Mouse (Mus musculus) cerebellum, postnatal 10 days (tissue): ENCODE data around the gene Pde4a.
"Not testable (repeated sequence)": the region's sequence is repeated elsewhere in the genome, so short reads cannot be mapped to it uniquely, and the experiment has no call there.

Source experiments
- DNase-seq, 2 experiments: peaks; one replicate each; pipeline ENCODE4 v3.0.0; 2021; ENCODE audit warnings: mixed read lengths in 2 of 2

Pde4a gene

DNA sequence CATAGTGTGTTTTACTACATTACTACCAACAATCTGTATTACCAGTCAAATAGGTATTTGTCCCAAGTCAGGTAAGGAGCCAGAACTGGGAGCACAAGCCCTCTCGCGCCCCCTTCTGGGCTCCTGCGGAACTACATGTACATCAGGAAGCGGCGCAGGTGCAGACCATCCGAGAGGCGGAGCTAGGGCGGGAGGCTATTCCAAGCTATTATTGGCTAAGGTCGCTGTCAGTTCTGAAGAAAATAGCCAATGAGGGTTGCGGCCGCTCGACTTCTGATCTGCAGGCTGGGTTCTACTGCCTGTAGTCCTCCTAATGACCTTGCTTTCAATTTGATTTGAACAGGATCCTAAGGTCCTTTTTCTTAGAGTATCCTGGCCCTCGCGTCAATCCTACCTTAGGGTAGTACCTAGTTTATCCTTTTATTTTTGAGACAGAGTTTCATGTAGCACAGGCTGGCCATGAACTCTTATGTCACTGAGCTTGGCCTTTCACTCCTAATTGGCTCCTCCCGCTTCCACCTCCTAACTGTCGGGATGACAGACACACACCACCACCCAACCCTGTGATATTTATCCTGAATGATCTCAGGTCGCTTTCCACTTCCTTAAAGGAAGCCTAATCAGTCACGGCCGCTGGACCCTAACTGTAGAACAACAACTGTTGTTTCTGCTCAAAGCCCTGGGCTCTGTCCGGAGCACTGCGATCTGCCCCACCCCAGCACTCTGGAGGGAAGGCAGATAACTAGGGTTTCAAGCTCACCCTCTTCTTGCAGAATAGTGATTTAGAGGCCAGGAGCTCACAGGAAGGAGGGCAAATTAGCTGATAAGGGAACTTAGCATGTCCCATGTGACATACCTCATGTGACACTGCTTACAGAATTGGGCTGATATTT lies 55.2 kb downstream of the Pde4a start:
- peak; percentile 97 to 98 for DNase-seq

DNA sequence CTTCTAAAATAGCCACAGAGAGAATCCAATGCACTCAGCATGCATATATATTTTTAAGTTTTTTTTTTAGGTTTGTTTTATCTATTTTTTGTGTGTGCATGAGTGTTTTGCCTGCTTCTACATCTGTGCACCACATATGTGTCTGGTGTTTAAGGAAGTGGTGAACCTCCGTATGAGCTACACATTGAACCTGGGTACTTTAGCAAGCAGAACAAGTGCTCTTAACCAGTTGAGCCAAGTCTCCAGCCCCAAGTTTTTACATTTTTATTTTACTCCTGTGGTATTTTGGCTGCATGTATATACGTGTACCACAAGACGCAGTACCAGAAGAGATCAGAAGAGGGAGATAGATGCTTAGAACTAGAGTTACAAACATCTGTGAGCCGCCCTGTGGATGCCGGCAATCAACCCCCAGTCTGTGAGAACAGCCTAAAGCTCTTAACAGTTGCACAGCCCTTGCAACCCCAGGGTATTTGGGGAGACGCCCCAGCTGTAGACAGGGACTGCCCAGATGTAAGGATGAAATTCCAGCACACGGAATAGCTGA lies 55.9 kb downstream of the Pde4a start:
- DNase-seq = peak; percentile 50 to 78

DNA sequence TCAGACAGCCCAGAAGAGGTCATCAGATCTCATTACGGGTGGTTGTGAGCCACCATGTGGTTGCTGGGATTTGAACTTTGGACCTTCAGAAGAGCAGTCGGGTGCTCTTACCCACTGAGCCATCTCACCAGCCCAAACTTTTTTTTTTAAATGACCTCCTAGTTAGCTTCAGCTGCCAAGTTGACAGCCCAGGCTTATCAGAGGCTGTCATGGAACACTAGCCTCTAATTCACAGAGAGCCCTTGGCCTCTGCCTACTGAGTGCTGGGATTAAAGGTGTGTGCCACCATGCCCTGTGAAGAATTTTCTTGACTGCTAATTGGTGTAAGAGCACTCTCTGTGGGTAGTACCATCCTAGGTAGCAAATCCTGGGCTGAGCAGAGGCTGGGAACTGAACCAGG lies 58.0 kb downstream of the Pde4a start:
- not testable (repeated sequence) for DNase-seq

DNA sequence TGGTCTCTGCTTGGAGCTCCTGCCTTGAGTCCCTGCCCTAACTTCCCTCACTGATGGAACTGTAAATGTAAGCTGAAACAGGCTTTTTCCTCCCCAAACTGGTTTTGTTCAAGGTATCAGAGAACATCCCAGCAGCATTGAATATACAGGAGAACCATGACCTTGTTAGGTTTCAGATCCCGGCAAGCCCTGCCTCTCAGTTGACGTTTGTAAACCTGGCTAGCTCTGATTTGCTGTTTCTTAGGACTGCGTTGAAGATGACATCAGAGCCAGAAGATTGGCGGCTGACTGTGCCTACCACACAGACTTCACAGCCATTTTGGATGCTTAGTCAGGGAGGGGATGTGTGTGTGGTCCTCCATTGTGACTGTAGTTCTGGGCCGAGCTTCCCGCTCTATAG lies 58.4 kb downstream of the Pde4a start:
- DNase-seq = no peak

DNA sequence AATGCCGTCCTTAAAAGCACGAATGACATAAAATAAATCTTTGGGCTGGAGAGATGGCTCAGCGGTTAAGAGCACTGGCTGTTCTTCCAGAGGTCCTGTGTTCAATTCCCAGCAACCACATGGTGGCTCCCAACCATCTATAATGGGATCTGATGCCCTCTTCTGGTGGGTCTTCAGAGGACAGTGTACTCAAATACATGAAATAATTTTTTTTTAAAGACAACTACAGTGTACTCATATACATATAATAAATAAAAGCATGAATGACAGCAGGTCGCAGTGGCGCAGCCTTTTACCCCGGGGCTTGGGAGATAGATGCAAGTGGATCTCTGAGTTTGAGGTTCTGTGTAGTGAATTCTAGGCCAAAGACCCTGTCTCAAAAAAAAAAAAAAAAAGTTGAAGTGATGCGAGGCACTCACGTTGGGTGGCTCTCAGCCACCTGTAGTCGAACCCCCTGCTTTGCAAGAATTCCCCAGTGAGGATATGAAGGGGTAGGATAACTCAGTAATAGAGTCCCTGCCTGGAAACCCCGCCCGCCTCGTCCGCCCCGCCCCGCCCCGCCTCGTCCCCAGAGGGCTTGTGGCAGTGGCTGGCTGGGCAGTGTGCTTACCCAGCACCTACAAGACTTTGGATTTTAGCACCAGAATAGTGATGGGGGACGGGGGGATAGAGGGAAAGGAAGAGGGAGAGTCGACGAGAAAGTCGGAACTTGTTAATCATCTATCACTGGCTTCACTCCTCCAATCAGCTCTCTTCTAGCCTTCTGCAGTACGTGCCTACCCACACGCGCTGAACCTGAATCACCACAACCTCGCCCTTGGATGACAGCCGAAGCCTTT lies 59.3 kb downstream of the Pde4a start:
- peak in 1 of 2 experiments; percentile 40 for DNase-seq

DNA sequence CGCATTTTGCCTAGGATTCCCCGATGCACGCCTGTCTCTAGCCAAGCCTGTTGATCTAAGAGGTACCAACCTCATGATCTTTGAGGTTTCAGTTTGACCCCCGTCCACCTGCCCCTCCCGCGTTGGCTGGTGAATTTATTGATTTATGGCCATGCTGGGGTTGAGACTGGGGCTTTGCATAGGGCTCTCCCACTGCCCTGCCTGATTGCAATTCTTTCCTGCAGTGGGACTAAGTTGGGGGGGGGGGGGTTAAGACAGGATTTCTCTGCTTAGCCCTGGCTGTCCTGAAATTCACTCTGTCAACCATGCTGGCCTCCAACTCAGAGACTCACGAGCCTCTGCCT lies 59.9 kb downstream of the Pde4a start:
- no peak for DNase-seq

DNA sequence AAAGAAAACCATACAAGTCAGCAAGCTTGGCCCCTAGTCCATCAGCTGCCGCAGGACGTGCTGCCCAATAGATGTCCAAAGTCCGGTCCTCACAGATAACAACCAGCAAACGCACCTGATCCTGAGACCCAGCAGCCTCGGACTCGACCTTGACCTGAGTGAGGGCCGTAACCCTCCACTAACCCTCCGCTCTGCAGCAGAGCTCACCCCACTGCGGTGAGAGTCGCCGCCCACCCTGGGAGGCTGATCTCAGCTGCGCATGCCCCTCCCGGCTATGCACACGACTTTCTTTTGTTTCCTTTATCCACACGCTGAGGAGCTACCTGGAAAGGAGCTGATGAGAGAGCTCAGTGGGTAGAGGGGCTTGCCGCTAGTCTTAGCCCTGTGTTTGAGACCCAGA lies 61.8 kb downstream of the Pde4a start:
- no peak for DNase-seq

DNA sequence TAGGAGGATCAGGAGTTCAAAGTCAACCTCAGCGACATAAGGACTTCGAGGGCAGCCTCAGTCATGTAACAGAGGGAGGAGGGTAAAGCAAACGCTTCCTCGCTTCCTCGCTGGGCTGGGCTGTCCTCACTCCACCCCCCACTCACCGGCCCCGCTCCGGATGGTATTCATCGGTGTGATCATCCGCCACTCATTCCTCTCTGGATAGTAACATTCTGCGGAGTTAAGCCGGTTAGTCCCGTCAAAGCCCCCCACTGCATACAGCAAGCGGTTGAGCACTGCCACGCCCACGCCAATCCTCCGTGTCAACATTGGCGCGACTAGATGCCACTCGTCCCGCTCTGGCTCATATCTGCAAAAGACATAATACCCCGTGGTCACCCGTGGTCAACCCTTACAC lies 66.0 kb downstream of the Pde4a start:
- no peak for DNase-seq

DNA sequence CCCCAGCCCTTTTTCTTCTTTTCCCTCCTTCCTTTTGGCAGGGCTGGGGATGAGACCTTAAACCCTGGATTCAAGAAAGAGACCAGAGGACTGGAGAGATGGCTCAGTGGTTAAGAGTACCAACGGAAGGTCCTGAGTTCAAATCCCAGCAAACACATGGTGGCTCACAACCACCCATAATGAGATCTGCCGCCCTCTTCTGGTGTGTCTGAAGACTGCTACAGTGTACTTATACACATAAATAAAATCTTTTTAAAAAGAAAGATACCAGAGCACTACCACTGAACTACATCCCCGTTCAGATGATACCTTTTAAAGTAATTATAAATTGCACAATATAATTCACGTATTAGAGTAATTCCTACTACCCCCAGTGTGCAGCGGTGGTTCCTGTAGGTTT lies 67.4 kb downstream of the Pde4a start:
- DNase-seq = no peak

DNA sequence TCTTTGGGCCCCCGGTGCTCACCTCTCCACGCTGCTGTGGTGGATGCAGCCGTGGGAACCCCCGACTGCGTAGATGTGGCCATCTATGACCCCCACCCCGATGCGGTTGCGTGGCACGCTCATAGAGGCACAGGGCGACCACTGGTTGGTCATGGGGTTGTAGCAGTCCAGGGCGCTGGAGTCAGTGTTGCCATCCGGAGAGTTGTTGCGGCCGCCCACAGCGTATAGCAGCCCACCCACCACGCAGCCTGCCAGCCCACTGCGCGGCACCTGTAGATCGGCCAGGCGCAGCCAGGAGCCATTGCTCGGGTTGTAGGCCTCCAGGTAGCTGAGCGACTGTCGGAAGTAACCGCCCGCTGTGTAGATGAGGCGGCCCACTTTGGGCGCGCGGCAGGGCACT lies 67.9 kb downstream of the Pde4a start:
- no peak for DNase-seq

DNA sequence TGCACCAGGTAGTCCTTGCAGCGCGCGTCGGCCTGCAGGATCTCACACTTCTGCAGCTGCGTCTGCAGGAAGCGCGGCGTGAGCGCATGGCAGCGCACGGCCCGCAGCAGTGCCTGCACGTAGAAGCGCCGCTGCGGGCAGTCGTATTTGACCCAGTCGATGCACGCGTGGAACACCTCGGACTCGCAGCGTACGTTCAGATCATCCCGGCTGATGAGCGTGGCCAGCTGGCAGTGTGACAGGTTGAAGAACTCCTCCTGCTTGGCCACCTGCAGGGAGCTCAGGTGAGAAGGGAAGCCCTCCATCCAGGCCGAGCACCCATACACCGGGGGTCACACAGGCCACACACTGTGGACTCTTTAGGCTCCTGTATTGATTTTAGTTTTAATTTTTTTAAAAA lies 68.3 kb downstream of the Pde4a start:
- no peak for DNase-seq

DNA sequence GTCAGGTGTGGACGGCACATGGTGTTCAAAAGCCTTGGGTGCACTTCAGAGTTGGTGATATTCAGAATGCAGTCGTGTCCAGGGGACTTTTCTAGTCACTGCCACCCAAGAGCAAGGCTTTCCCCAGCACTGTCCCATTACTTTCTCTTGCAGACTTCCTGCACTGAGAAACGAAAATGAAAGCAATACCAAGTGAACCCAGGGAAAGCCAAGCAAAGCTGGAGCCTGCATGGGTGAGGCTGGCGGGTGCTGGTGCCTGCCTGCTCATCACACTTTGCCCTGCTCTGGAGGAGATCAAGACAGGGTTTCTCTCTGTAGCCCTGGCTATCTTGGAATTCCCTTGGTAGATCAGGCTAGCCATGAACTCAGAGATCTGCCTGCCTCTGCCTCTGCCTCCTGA lies 69.8 kb downstream of the Pde4a start:
- DNase-seq = no peak

DNA sequence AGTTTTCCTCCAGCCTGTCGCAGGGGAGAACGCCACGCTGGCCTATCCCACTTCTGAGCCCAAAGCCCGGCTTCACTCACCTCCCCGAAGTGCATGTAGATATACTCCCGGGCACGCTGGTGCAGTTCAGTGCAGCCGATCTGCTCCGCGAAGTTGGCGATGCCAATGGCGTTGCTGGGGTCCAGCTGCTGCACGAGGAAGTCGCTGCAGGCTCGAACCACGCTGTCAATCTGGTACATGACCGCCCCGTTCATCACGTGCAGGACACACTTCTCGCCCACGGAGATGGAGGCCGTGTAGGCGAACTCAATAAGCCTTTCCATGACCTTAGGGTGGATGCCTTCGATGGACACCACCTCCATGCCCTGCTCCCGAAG lies 71.5 kb downstream of the Pde4a start:
- peak; percentile 52 to 56 for DNase-seq

DNA sequence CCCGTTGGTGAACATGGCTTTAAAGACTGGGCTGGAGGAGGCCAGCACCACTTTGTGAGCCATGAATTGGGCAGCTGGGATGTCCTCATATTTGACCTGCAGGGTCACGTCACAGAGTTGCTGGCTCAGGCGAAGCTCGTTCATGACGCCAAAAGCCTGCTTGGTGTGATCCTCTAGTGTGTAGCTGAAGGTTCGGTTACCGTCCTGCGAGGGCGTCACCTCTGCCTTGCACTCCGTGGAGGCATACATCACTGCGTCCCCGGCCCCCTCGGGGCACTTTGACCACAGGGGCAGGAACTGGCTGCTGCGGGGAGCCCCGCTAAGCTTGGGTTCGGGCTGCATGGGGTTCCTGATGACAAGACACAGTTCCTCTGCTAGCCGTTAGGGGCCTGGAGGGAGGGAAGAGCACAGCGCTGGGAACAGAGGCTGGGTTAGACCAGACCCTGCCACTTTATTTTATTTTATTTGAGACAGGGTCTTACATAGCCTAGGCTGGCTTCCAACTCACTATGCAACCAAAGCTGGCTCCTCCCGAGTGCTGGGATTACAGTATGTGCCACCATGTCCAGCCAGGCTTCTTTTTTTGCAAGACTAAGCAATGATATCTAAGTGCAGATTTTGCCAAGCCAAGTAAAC lies 72.0 kb downstream of the Pde4a start:
- DNase-seq = peak; percentile 60 to 65

DNA sequence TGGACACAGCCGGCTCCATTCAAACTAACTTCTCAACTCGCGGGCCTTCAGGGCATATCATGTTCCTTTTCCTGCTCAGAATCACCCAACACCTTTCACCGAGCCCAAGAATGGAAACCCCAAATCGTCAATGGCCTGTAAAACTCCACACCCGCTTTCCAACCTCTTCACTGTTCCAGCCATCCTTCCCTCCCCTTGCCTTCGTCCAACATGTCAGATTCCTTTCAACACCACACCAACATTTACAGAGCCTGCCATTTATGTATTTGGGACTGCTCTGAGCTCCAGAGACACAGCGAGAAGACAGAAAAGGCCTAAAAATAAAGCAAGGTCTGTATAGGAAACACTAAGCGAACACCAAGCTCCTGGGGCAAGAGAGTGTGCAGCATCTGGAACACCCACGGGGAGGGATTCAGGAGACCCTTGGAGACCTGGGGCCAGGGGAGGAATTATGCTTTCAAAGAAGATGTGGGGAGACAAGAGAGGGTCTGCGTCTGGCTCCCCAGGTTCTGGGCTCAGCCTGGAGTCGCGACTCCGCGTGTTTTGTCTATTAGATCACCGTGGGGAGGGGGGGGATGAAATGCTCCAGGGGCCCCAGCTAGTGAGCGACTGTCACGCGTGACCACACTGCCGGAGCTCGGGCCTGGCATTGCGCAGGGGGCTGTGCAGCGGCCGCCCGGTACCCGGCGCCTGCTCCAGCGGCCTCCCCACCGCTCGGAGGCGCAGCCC lies 72.7 kb downstream of the Pde4a start:
- peak in 1 of 2 experiments; percentile 55 for DNase-seq

DNA sequence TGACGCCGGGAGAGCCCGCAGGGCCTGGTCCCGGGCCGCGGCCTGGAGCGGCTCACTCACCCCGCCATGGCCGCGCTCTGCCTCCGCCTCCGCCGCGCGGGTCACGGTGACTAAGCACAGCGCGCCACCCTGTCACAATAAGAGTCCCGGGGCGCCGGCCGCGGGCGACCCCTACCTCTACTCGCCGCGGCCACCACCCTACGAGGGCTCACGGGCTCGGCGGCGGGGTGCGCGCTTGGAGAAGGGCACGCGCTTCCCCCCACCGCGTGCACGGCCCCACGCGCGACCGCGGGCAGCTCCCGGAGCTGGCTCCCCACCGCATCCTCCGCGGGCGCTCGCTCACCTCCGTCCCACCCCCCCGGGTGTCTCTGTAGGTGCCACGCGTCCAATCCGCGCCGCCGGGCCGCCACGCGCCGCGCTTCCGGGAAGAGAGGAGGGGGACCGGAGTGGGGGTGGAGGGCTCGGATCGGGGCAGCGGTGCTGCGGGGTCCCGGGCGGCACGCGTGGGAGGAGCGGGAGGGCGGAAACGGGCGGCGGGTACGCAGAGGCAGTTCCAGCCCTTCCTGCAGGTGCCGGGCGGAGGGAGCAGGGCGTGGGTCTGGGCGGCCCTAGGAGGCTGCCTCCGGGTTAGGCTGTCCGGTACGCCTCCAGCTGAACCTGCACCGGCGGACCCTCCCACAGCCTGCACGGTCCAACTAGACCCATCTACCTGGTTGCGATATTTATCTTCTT lies 73.4 kb downstream of the Pde4a start, which contains the start of gene Keap1:
Gene Keap1 (minus strand): TSS at position 629 of the 732 bp plus-strand sequence.
- DNase-seq = peak; percentile 87 to 90

DNA sequence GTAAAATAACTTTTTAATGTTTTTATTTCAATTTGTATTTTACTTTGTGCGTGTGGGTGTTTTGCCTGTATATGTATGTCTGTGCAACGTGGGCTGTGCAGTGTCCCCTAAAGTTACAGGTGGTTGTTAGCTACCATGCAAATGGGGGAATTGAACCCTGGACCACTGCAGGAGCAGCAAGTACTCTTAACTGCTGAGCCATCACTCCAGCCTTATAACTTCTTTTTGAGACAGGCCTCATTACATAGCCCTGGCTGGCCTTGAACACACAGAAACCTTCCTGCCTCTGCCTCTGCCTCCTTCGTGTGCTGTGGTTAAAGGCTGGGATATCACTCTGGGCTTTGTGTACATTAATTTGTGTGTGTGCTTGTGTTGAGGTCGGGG lies 73.9 kb downstream of the Pde4a start:
- DNase-seq = no peak

DNA sequence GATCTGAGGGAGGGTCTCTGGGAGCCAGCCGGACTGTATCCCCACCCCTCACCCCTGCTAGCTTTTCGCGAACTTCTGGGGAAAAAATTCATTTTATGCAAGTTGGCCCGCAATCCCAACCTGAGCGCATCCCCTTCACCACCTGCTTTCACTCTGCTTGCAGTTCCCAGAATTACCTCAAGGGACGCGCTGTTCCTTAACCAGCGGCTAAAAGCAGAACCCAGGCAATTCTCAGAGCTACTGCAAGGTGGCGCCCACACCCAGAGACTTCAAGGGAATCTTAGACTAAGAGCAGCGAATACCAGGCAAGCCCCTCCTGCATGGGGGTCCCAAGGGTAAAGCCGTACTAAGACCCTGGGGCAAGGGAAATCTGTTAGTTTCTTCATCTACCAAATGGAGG lies 75.8 kb downstream of the Pde4a start:
- peak; percentile 94 to 95 for DNase-seq

DNA sequence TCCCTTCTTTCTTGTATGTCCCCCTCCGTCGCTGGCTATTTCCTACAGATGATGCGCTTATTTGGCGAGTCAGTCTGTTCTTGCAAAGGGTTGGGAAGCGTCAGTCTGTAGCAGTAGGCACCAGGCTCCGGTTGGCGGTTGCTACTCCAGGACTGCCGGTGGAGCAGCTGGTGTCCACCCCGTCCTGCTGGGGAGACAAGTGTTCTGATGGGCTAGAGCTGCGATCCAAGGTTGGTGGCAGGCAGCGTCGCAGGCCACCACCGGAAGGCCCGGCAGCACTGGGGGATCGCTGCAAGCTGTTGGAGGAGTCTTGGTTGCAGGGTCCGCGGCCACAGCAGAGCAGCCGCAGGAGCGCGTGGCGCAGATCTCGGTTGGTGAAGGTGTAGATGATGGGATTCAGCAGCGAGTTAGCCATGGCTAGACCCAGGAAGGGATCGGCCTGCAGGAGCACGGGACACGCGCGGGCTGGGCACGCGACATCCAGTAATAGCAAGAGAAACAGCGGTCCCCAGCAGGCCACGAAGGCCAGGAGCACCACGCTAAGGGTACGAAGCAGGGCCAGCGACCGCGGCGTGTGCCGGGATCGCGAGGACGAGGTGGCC lies 78.4 kb downstream of the Pde4a start:
- peak in 1 of 2 experiments; percentile 80 for DNase-seq

DNA sequence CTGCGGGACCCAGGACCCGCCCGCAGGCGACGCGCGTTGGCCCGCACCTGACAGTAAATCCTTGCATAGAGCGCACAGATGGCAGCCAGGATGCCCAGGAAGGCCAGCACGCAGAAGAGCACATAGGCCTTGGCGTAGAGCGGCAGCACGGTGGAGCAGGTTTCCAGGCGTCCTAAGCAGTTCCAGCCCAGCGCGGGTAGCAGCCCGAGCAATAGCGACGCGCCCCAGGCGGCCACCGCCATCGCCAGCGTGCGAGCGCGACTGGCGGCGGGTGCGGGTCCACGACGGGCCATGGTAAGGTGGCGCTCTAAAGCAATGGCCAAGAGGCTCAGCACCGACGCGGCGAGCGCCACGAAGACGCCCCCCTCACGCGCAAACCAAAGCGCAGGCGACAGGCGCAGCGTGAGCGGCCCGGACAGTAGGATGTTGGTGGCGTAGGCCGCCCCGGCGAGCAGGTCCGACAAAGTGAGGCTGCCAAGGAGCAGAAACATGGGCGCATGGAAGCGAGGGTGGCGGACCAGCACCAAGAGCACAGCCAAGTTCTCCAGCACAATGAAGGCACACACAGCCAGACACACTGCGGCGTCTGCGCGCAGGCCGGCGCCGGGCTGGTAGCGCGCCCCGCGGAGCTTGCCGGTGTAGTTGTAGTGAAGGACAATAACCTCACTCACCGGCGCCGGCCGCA lies 79.1 kb downstream of the Pde4a start:
- peak; percentile 76 to 78 for DNase-seq

DNA sequence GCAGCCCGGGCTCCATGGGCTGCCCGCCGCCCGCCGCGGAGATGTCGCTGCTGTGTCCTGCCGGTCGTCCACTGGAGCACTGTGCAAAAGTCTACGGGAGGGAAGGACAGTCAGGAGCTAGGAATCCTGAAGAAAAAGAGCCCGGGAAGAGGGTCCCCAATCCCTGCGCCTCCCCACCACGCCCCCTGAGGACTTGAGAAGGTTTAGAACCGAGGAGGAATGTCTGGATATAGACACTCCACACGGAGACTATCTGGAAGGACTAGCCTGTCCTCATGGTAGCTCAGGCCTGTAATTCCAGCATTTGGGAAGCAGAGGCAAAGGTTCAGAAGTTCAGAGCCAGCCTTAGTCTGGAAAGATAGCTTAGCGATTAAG lies 79.6 kb downstream of the Pde4a start:
- no peak for DNase-seq
